Mouse (Mus musculus): Measurements from ENCODE around the gene Tpm4. TPM values are rescaled to one million over a fixed set of nuclear protein-coding genes. Genes with fewer than 3 reads are reported as not detected.
A peak's percentile ranks its signal among the peaks of the same experiment; 100 is the strongest.

Gene Tpm4
- total and polyA plus RNA-seq, 2 experiments from 2014 or later = 195 to 222 TPM

DNA sequence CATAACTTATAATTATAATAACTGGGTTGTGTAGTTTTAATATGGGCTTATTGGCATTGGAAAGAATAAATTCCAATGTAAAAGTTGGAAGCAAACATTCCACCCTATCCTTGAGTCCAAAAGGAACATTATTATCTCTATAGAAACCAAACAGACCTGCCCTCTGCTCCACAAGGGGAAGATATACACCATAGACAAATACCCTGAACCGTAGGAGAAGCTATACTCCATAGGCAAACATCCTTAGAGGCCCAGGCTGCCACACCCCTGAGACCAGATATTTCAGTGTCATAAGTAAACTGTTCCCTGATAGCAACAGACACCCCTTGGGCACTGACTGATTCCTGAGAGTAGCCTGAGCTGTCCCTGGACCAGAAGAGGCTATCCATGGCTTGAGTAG, 6.9 kb upstream of the Tpm4 start:
- WGBS = 51% methylated on average over 1 of the region's 1 CpGs
- ATAC-seq (ENCODE audit: insufficient read depth, low read depth) (no peak), DNase-seq (ENCODE audit: low spot score) (no peak)

DNA sequence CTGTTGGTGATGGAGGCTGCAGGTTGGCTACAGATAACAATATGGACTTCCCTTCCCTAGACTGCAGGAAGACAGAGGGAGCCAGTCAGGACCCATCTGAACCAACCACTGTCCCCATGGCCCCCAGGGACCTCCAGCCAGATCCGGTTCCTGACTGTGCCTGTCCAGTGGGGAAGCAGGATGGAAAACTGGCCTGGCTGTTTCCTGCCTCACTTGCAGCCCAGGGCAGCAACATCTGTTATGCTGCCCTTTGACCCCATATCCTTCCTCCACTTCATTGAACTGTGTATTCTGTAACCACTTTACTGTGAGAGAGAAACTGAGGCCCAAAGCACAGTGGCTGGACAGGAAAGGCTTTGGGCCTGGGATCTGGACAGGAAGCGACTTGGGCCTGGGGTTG, 3.5 kb upstream of the Tpm4 start:
- H3K9me3 ChIP-seq (replicated peaks; ENCODE audit: control insufficient read depth, low read length) = no peaks in the 10 kb centered on the region
- H3K4me3 ChIP-seq (ENCODE audit: low read depth, low read length) = no peak overlapping the region
- H3K4me1 ChIP-seq (ENCODE audit: control insufficient read depth, insufficient read depth) = peaks cover 9% of the 10 kb centered on the region
- H3K36me3 ChIP-seq (replicated peaks; ENCODE audit: control insufficient read depth, insufficient read depth, low read length) = no peaks in the 10 kb centered on the region
- DNase-seq (ENCODE audit: low spot score) = no peak
- H3K9ac ChIP-seq (replicated peaks; ENCODE audit: low read depth, low read length) = no peak overlapping the region
- H3K27me3 ChIP-seq (ENCODE audit: control insufficient read depth, insufficient read depth, low read length) = no peaks in the 10 kb centered on the region
- peak overlapping the region; percentile 62 for H3K27ac ChIP-seq (ENCODE audit: low read depth)
- H3K4me2 ChIP-seq (ENCODE audit: low read depth, low read length) = no peak overlapping the region
- TF ChIP-seq CTCF (IDR thresholded peaks at IDR 0.05; ENCODE audit: low read depth) (no peak), EP300 (IDR thresholded peaks at IDR 0.05; ENCODE audit: low read depth) (no peak)
- 77% methylated on average over 2 of the region's 2 CpGs for WGBS
- ATAC-seq (ENCODE audit: insufficient read depth, low read depth) = no peak; the same call in 1 of the 2 replicates

More for the DNA sequence above, 6.9 kb upstream of the Tpm4 start:
- Histone ChIP-seq H3K9ac (replicated peaks; ENCODE audit: low read depth, low read length) (no peak overlapping the region), H3K36me3 (replicated peaks; ENCODE audit: control insufficient read depth, insufficient read depth, low read length) (no peaks in the 10 kb centered on the region), H3K4me2 (ENCODE audit: low read depth, low read length) (no peak overlapping the region), H3K9me3 (replicated peaks; ENCODE audit: control insufficient read depth, low read length) (no peaks in the 10 kb centered on the region), H3K27ac (ENCODE audit: low read depth) (no peak overlapping the region), H3K4me1 (ENCODE audit: control insufficient read depth, insufficient read depth) (peaks cover under 1% of the 10 kb centered on the region), H3K27me3 (ENCODE audit: control insufficient read depth, insufficient read depth, low read length) (no peaks in the 10 kb centered on the region), H3K4me3 (ENCODE audit: low read depth, low read length) (no peak overlapping the region)
- no peak for TF ChIP-seq EP300 (IDR thresholded peaks at IDR 0.05; ENCODE audit: low read depth)

DNA sequence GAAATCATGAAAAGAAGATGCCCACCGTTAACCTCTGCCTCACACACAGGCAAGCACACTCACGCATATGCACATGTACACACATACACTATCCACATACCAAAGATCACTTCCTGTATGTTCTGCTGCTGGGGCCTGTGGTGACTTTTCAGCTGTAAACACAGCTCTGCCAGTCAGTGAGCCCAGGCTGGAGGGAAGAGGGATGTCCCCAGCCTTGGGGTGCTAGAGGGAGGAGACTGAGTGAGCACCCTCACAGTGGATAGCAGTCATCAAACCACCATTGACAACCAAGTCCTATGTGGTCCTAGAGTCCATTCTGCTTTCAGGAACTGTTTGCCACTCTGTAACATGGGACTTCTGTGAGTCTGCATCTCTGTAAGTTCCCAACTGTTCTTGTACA, 2.9 kb upstream of the Tpm4 start:
- no peak overlapping the region for H3K4me2 ChIP-seq (ENCODE audit: low read depth, low read length)
- H3K4me1 ChIP-seq (ENCODE audit: control insufficient read depth, insufficient read depth) = peaks cover 9% of the 10 kb centered on the region
- no peak overlapping the region for H3K4me3 ChIP-seq (ENCODE audit: low read depth, low read length)
- H3K9ac ChIP-seq (replicated peaks; ENCODE audit: low read depth, low read length) = no peak overlapping the region
- WGBS = 77% methylated on average over 2 of the region's 2 CpGs
- ATAC-seq (ENCODE audit: insufficient read depth, low read depth) = no peak
- TF ChIP-seq CTCF (IDR thresholded peaks at IDR 0.05; ENCODE audit: low read depth) = no peak
- no peak for TF ChIP-seq EP300 (IDR thresholded peaks at IDR 0.05; ENCODE audit: low read depth)
- DNase-seq (ENCODE audit: low spot score) = no peak
- H3K27me3 ChIP-seq (ENCODE audit: control insufficient read depth, insufficient read depth, low read length) = no peaks in the 10 kb centered on the region
- H3K27ac ChIP-seq (ENCODE audit: low read depth) = peak overlapping the region; percentile 62
- H3K9me3 ChIP-seq (replicated peaks; ENCODE audit: control insufficient read depth, low read length) = no peaks in the 10 kb centered on the region
- H3K36me3 ChIP-seq (replicated peaks; ENCODE audit: control insufficient read depth, insufficient read depth, low read length) = no peaks in the 10 kb centered on the region

DNA sequence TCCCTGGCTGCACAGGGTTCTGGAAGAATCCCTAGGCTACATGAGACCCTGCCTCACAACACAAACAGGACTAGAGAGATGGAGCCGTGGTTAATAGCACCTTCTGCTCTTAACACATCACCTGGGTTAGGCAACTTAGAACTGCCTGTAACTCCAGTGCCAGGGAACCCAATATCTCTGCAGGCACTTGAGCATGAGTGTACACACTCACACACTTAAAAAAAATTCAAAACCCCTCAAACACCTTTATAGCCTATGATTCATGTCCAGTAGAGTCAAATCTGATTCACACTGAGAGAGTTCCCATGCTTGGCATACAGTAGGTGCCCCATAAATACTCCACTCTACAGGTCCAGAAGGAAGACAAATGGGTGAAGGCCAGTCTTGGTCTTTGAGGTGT, 2.4 kb upstream of the Tpm4 start:
- Histone ChIP-seq H3K4me3 (ENCODE audit: low read depth, low read length) (no peak overlapping the region), H3K36me3 (replicated peaks; ENCODE audit: control insufficient read depth, insufficient read depth, low read length) (no peaks in the 10 kb centered on the region), H3K27me3 (ENCODE audit: control insufficient read depth, insufficient read depth, low read length) (no peaks in the 10 kb centered on the region), H3K4me2 (ENCODE audit: low read depth, low read length) (no peak overlapping the region), H3K9ac (replicated peaks; ENCODE audit: low read depth, low read length) (no peak overlapping the region), H3K9me3 (replicated peaks; ENCODE audit: control insufficient read depth, low read length) (no peaks in the 10 kb centered on the region), H3K27ac (ENCODE audit: low read depth) (0 out of 2 replicates have a peak overlapping the region, but pooled peaks have one; percentile 54), H3K4me1 (ENCODE audit: control insufficient read depth, insufficient read depth) (peaks cover 9% of the 10 kb centered on the region)
- ATAC-seq (ENCODE audit: insufficient read depth, low read depth) (no peak), DNase-seq (ENCODE audit: low spot score) (no peak)
- 85% methylated on average over 1 of the region's 1 CpGs for WGBS
- no peak for TF ChIP-seq EP300 (IDR thresholded peaks at IDR 0.05; ENCODE audit: low read depth)

DNA sequence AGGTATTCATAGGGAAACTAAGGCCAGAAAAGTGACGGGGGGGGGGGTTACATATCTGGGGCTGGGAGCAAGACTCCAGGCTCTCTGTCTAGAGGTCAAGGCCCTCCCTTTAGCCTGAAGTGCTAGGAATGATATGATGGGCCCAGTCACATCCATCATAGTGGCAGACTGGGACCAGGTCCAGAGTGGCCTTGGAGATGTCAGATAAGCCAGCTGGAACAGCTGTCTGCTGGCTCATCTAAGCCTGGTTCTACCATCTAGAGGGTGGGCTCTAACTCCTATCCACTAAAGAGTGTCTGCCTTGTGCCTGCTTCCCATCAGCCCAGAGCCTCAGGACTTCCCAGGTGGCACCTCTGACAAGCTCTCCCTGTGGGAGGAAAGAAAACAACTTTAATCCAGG, 1.9 kb upstream of the Tpm4 start:
- Histone ChIP-seq H3K9ac (replicated peaks; ENCODE audit: low read depth, low read length) (no peak overlapping the region), H3K4me3 (ENCODE audit: low read depth, low read length) (no peak overlapping the region), H3K27me3 (ENCODE audit: control insufficient read depth, insufficient read depth, low read length) (no peaks in the 10 kb centered on the region), H3K9me3 (replicated peaks; ENCODE audit: control insufficient read depth, low read length) (no peaks in the 10 kb centered on the region), H3K36me3 (replicated peaks; ENCODE audit: control insufficient read depth, insufficient read depth, low read length) (no peaks in the 10 kb centered on the region), H3K4me1 (ENCODE audit: control insufficient read depth, insufficient read depth) (peaks cover 9% of the 10 kb centered on the region), H3K4me2 (ENCODE audit: low read depth, low read length) (no peak overlapping the region), H3K27ac (ENCODE audit: low read depth) (peak overlapping the region; percentile 54)
- no peak for DNase-seq (ENCODE audit: low spot score)
- TF ChIP-seq CTCF (IDR thresholded peaks at IDR 0.05; ENCODE audit: low read depth) (no peak), EP300 (IDR thresholded peaks at IDR 0.05; ENCODE audit: low read depth) (no peak)
- ATAC-seq (ENCODE audit: insufficient read depth, low read depth) = no peak
- WGBS = 29% methylated on average over 1 of the region's 1 CpGs

DNA sequence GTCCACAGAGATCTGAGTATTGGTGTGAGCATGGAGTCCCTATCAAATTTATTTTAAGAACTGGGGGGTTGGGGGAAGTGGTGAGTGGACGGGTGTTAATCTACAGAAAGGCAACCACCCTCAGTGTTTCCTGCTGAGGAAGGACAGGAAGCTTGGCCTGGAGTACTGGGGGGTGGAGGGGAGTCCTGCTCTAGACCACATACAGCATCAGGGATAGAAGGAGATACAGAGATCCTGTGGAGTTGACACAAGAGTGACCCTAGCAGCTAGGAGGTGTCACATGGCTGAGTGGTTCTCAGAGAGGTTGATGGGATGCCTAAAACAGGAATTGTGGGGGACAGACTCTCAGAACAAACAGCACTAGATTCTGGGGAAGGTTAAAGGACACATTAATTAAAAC, 1.3 kb upstream of the Tpm4 start:
- no peak overlapping the region for H3K4me2 ChIP-seq (ENCODE audit: low read depth, low read length)
- H3K4me3 ChIP-seq (ENCODE audit: low read depth, low read length) = no peak overlapping the region
- H3K27ac ChIP-seq (ENCODE audit: low read depth) = peak overlapping the region; percentile 54
- TF ChIP-seq EP300 (IDR thresholded peaks at IDR 0.05; ENCODE audit: low read depth) = no peak
- TF ChIP-seq CTCF (IDR thresholded peaks at IDR 0.05; ENCODE audit: low read depth) = no peak
- peaks cover 3% of the 10 kb centered on the region for H3K36me3 ChIP-seq (replicated peaks; ENCODE audit: control insufficient read depth, insufficient read depth, low read length)
- 5% methylated on average over 1 of the region's 1 CpGs for WGBS
- no peak overlapping the region for H3K9ac ChIP-seq (replicated peaks; ENCODE audit: low read depth, low read length)
- H3K9me3 ChIP-seq (replicated peaks; ENCODE audit: control insufficient read depth, low read length) = no peaks in the 10 kb centered on the region
- DNase-seq (ENCODE audit: low spot score) (peak; percentile 28), ATAC-seq (ENCODE audit: insufficient read depth, low read depth) (no peak)
- no peaks in the 10 kb centered on the region for H3K27me3 ChIP-seq (ENCODE audit: control insufficient read depth, insufficient read depth, low read length)
- H3K4me1 ChIP-seq (ENCODE audit: control insufficient read depth, insufficient read depth) = peaks cover 9% of the 10 kb centered on the region

Data from heart, postnatal 0 days (tissue).